Mouse (Mus musculus) MEL (cell line): ENCODE measurements around the gene Smap1. TPM values are rescaled to one million over a fixed set of nuclear protein-coding genes. Genes with fewer than 3 reads are reported as not detected.

Experiments used
- DNase-seq: peaks from one replicate; pipeline ENCODE4 v3.0.0; 2011; ENCODE audit warnings: low read depth, low spot score
- H3K27ac ChIP-seq: 2 replicates; pipeline ENCODE4 v1.5.1; 2012; ENCODE audit warnings: low read depth, mild to moderate bottlenecking, control low read depth, low read length, moderate library complexity; ENCODE audit not compliant: control insufficient read depth
- H3K27me3 ChIP-seq, 2 experiments: fragments of 150-350 bp in 1 of 2; sonication (generic) in 1 of 2; 2 replicates each; pipeline ENCODE4 v1.6.1; 2012; ENCODE audit warnings: low read length in 2 of 2, mild to moderate bottlenecking in 2 of 2, improper control_type of control experiment in 1 of 2, moderate library complexity in 1 of 2; ENCODE audit not compliant: insufficient read depth in 2 of 2, control insufficient read depth in 1 of 2
- H3K36me3 ChIP-seq, 2 experiments: 2 replicates each; pipeline ENCODE4 v1.6.1; 2012 to 2014; ENCODE audit warnings: low read length in 2 of 2, improper control_type of control experiment in 1 of 2, inconsistent platforms in 1 of 2, mild to moderate bottlenecking in 1 of 2; ENCODE audit not compliant: insufficient read depth in 2 of 2, control insufficient read depth in 1 of 2
- H3K4me1 ChIP-seq, 2 experiments: fragments of 150-350 bp in 1 of 2; sonication (generic) in 1 of 2; 2 replicates each; pipeline ENCODE4 v1.6.1; 2012; ENCODE audit warnings: low read length in 2 of 2, improper control_type of control experiment in 1 of 2, mild to moderate bottlenecking in 1 of 2; ENCODE audit not compliant: insufficient read depth in 2 of 2, control insufficient read depth in 1 of 2
- H3K4me3 ChIP-seq, 2 experiments: fragments of 150-350 bp in 1 of 2; sonication (generic) in 1 of 2; 2 replicates each; pipeline ENCODE4 v1.5.1; 2012; ENCODE audit warnings: low read depth in 2 of 2, low read length in 2 of 2, mild to moderate bottlenecking in 2 of 2, moderate library complexity in 2 of 2, control low read depth in 1 of 2, improper control_type of control experiment in 1 of 2; ENCODE audit not compliant: control insufficient read depth in 1 of 2, insufficient read depth in 1 of 2
- H3K79me2 ChIP-seq: 2 replicates; pipeline ENCODE4 v1.6.1; 2012; ENCODE audit warnings: mild to moderate bottlenecking, low read length, moderate library complexity; ENCODE audit not compliant: control insufficient read depth, poor library complexity, insufficient read depth
- H3K9ac ChIP-seq: 2 replicates; pipeline ENCODE4 v1.6.1; 2012; ENCODE audit warnings: low read depth, mild to moderate bottlenecking, control low read depth, low read length, moderate library complexity; ENCODE audit not compliant: control insufficient read depth, poor library complexity, severe bottlenecking
- H3K9me3 ChIP-seq: fragments of 150-350 bp; sonication (generic); replicated peaks from 2 replicates; pipeline ENCODE4 v1.6.1; 2012; ENCODE audit warnings: mild to moderate bottlenecking, low read length, improper control_type of control experiment, moderate library complexity; ENCODE audit not compliant: insufficient read depth
- BHLHE40 ChIP-seq: IDR thresholded peaks from 2 replicates; pipeline ENCODE4 v1.6.1; 2012; ENCODE audit warnings: low read depth, mild to moderate bottlenecking, inconsistent platforms, low read length, improper control_type of control experiment, borderline replicate concordance
- CHD2 ChIP-seq: IDR thresholded peaks from 2 replicates; pipeline ENCODE4 v1.6.1; 2011; ENCODE audit warnings: low read length, improper control_type of control experiment
- CTCF ChIP-seq, 3 experiments: IDR thresholded peaks in 2 of 3; conservative IDR thresholded peaks in 1 of 3; 2 replicates each; pipeline ENCODE4 v1.5.1; 2011 to 2012; ENCODE audit warnings: low read length in 3 of 3, low read depth in 2 of 3, mild to moderate bottlenecking in 2 of 3, improper control_type of control experiment in 1 of 3, inconsistent platforms in 1 of 3, mixed read lengths in 1 of 3, moderate library complexity in 1 of 3; ENCODE audit not compliant: control insufficient read depth in 1 of 3, insufficient read depth in 1 of 3, poor library complexity in 1 of 3, severe bottlenecking in 1 of 3
- ELF1 ChIP-seq: IDR thresholded peaks from 2 replicates; pipeline ENCODE4 v1.6.1; 2014; ENCODE audit warnings: low read depth, mild to moderate bottlenecking, inconsistent platforms, low read length, improper control_type of control experiment, moderate library complexity
- EP300 ChIP-seq, 2 experiments: IDR thresholded peaks; 2 replicates each; pipeline ENCODE4 v1.6.1; 2011; ENCODE audit warnings: improper control_type of control experiment in 2 of 2, low read length in 2 of 2, low read depth in 1 of 2, mild to moderate bottlenecking in 1 of 2
- ETS1 ChIP-seq: IDR thresholded peaks from 2 replicates; pipeline ENCODE4 v1.6.1; 2012; ENCODE audit warnings: low read depth, mild to moderate bottlenecking, inconsistent platforms, low read length, improper control_type of control experiment, moderate library complexity
- GABPA ChIP-seq: IDR thresholded peaks from 2 replicates; pipeline ENCODE4 v1.6.1; 2012; ENCODE audit warnings: low read depth, mild to moderate bottlenecking, inconsistent platforms, low read length, improper control_type of control experiment, moderate library complexity
- GATA1 ChIP-seq: IDR thresholded peaks from 2 replicates; pipeline ENCODE4 v1.6.1; 2011; ENCODE audit warnings: low read depth, low read length, improper control_type of control experiment
- KAT2A ChIP-seq: conservative IDR thresholded peaks from 2 replicates; pipeline ENCODE4 v1.6.1; 2012; ENCODE audit warnings: low read depth, low read length, improper control_type of control experiment, inconsistent platforms
- MAX ChIP-seq: IDR thresholded peaks from 2 replicates; pipeline ENCODE4 v1.6.1; 2011; ENCODE audit warnings: low read length, improper control_type of control experiment
- MAZ ChIP-seq: IDR thresholded peaks from 2 replicates; pipeline ENCODE4 v1.6.1; 2012; ENCODE audit warnings: low read depth, mild to moderate bottlenecking, inconsistent platforms, low read length, improper control_type of control experiment
- MEF2A ChIP-seq: IDR thresholded peaks from 2 replicates; pipeline ENCODE4 v1.6.1; 2014; ENCODE audit warnings: low read depth, mild to moderate bottlenecking, inconsistent platforms, low read length, improper control_type of control experiment; ENCODE audit not compliant: poor library complexity, insufficient replicate concordance, severe bottlenecking; ENCODE audit errors: extremely low read depth
- MXI1 ChIP-seq: IDR thresholded peaks from 2 replicates; pipeline ENCODE4 v1.6.1; 2011; ENCODE audit warnings: mild to moderate bottlenecking, low read depth, low read length, improper control_type of control experiment
- MYB ChIP-seq: IDR thresholded peaks from 2 replicates; pipeline ENCODE4 v1.6.1; 2011; ENCODE audit warnings: mild to moderate bottlenecking, low read depth, low read length, improper control_type of control experiment
- MYC ChIP-seq: IDR thresholded peaks from 2 replicates; pipeline ENCODE4 v1.6.1; 2011; ENCODE audit warnings: low read depth, mild to moderate bottlenecking, low read length, improper control_type of control experiment, moderate library complexity
- NRF1 ChIP-seq: IDR thresholded peaks from 2 replicates; pipeline ENCODE4 v1.6.1; 2014; ENCODE audit warnings: low read depth, mild to moderate bottlenecking, inconsistent platforms, low read length, improper control_type of control experiment, moderate library complexity; ENCODE audit not compliant: poor library complexity, insufficient read depth, severe bottlenecking
- POLR2A ChIP-seq, 2 experiments: IDR thresholded peaks; 2 replicates each; pipeline ENCODE4 v1.6.1; 2011 to 2012; ENCODE audit warnings: low read length in 2 of 2, mild to moderate bottlenecking in 2 of 2, control low read depth in 1 of 2, improper control_type of control experiment in 1 of 2, low read depth in 1 of 2, moderate library complexity in 1 of 2; ENCODE audit not compliant: control insufficient read depth in 1 of 2, insufficient read depth in 1 of 2, poor library complexity in 1 of 2
- POLR2AphosphoS2 ChIP-seq: IDR thresholded peaks from 2 replicates; pipeline ENCODE4 v1.6.1; 2011; ENCODE audit warnings: low read length, improper control_type of control experiment
- RAD21 ChIP-seq: IDR thresholded peaks from 2 replicates; pipeline ENCODE4 v1.6.1; 2011; ENCODE audit warnings: mild to moderate bottlenecking, low read depth, low read length, improper control_type of control experiment
- RCOR1 ChIP-seq: IDR thresholded peaks from 2 replicates; pipeline ENCODE4 v1.6.1; 2012; ENCODE audit warnings: low read depth, mild to moderate bottlenecking, inconsistent platforms, low read length, improper control_type of control experiment
- SIN3A ChIP-seq: IDR thresholded peaks from 2 replicates; pipeline ENCODE4 v1.6.1; 2012; ENCODE audit warnings: low read length, improper control_type of control experiment, inconsistent platforms
- TCF12 ChIP-seq: IDR thresholded peaks from 2 replicates; pipeline ENCODE4 v1.6.1; 2014; ENCODE audit warnings: low read depth, mild to moderate bottlenecking, inconsistent platforms, low read length, improper control_type of control experiment, moderate library complexity
- UBTF ChIP-seq: IDR thresholded peaks from 2 replicates; pipeline ENCODE4 v1.6.1; 2012; ENCODE audit warnings: low read depth, mild to moderate bottlenecking, inconsistent platforms, low read length, improper control_type of control experiment, moderate library complexity, borderline replicate concordance; ENCODE audit not compliant: insufficient read depth
- USF1 ChIP-seq: IDR thresholded peaks from 2 replicates; pipeline ENCODE4 v1.6.1; 2014; ENCODE audit warnings: low read depth, mild to moderate bottlenecking, inconsistent platforms, low read length, improper control_type of control experiment, moderate library complexity
- ZC3H11A ChIP-seq: IDR thresholded peaks from 2 replicates; pipeline ENCODE4 v1.6.1; 2012; ENCODE audit warnings: low read depth, mild to moderate bottlenecking, inconsistent platforms, low read length, improper control_type of control experiment
- ZKSCAN1 ChIP-seq: IDR thresholded peaks from 2 replicates; pipeline ENCODE4 v1.6.1; 2012; ENCODE audit warnings: low read depth, mild to moderate bottlenecking, inconsistent platforms, low read length, improper control_type of control experiment, moderate library complexity
- polyA plus RNA-seq, 2 experiments: library from polyadenylated mRNA; stranded (reverse) in 1 of 2; unstranded in 1 of 2; fragments of >175 nt in 1 of 2; fragments of >200 nt in 1 of 2; gene quantifications; 2 replicates each; pipeline versions ENCODE4 v1.2.1 to v1.2.4; 2012; ENCODE audit warnings: low replicate concordance in 2 of 2, low read depth in 1 of 2; ENCODE audit not compliant: insufficient read length in 2 of 2, insufficient read depth in 1 of 2, missing spikeins in 1 of 2
- total RNA-seq: library from RNA; depleted of rRNA; stranded (reverse); fragments of 300-350 nt; gene quantifications from 2 replicates; pipeline ENCODE4 v1.2.3, GENCODE M21; 2012

The Smap1 gene
- total and polyA plus RNA-seq, 3 experiments = 27.2 to 128 (median 86.4) TPM

- Histone ChIP-seq H3K79me2 (no peaks in the 10 kb centered on the region), H3K4me1 (no peaks in the 10 kb centered on the region), H3K9ac (no peak overlapping the region), H3K4me3 (no peak overlapping the region), H3K9me3 (no peaks in the 10 kb centered on the region), H3K27me3 (no peaks in the 10 kb centered on the region), H3K27ac (no peak overlapping the region), H3K36me3 (no peaks in the 10 kb centered on the region)
- no peak for TF ChIP-seq CTCF (IDR thresholded peaks at IDR 0.05 in 2 of 3, conservative IDR thresholded peaks at IDR 0.05 in 1 of 3; ENCODE audit: control insufficient read depth in 1 of 3, insufficient read depth in 1 of 3, low read depth in 2 of 3, low read length in 3 of 3, poor library complexity in 1 of 3, severe bottlenecking in 1 of 3)
- no peak for TF ChIP-seq ELF1
- TF ChIP-seq CHD2 = no peak
- no peak for TF ChIP-seq ETS1
- no peak for TF ChIP-seq NRF1
- no peak for TF ChIP-seq MXI1
- TF ChIP-seq SIN3A = no peak
- no peak for TF ChIP-seq GATA1
- no peak for TF ChIP-seq EP300 (IDR thresholded peaks at IDR 0.05; ENCODE audit: low read depth in 1 of 2, low read length in 2 of 2)
- TF ChIP-seq GABPA = no peak
- TF ChIP-seq ZKSCAN1 = no peak
- no peak for TF ChIP-seq RCOR1
- no peak for TF ChIP-seq BHLHE40
- no peak for DNase-seq
These were observed 26.2 kb upstream of the Smap1 start for GRCm38 (mm10) chr1:23948290-23948689.

- H3K9me3 ChIP-seq = no peaks in the 10 kb centered on the region
- H3K4me1 ChIP-seq = no peaks in the 10 kb centered on the region
- H3K79me2 ChIP-seq = no peaks in the 10 kb centered on the region
- H3K36me3 ChIP-seq = no peaks in the 10 kb centered on the region
- H3K4me3 ChIP-seq = no peak overlapping the region
- H3K9ac ChIP-seq = no peak overlapping the region
- no peak for TF ChIP-seq KAT2A
- TF ChIP-seq ZC3H11A = no peak
- TF ChIP-seq MYB = no peak
- no peak for TF ChIP-seq POLR2AphosphoS2
- no peak for TF ChIP-seq MAX
- TF ChIP-seq GABPA = no peak
- TF ChIP-seq TCF12 = no peak
- TF ChIP-seq MEF2A = no peak
- TF ChIP-seq SIN3A = no peak
- TF ChIP-seq RCOR1 = no peak
- no peak for TF ChIP-seq USF1
- TF ChIP-seq POLR2A (IDR thresholded peaks at IDR 0.05; ENCODE audit: control insufficient read depth in 1 of 2, insufficient read depth in 1 of 2, low read depth in 1 of 2, low read length in 2 of 2, poor library complexity in 1 of 2) = no peak
- TF ChIP-seq MYC = no peak
- TF ChIP-seq UBTF = no peak
- no peak for TF ChIP-seq MAZ
- no peak for TF ChIP-seq RAD21
- TF ChIP-seq, all 39 proteins: peak for 0
- no peak overlapping the region for H3K27ac ChIP-seq
- DNase-seq = no peak
- H3K27me3 ChIP-seq = no peaks in the 10 kb centered on the region
These were observed 22.0 kb upstream of the Smap1 start for GRCm38 (mm10) chr1:23944076-23944475.
